Mouse (Mus musculus) cerebellum, adult 18-20 months (tissue): ENCODE results near the gene Pagr1b.

ENCODE experiments used
- DNase-seq, 2 experiments: peaks; one replicate each; pipeline ENCODE4 v3.0.0; 2021

Pagr1b gene

GRCm38 (mm10) chr7:127019306-127019960, 3.1 kb upstream of the Pagr1b start:
- peak in 1 of 2 experiments; percentile 48 for DNase-seq

GRCm38 (mm10) chr7:127018416-127019305, 2.4 kb upstream of the Pagr1b start:
- peak in 1 of 2 experiments; percentile 43 for DNase-seq

- DNase-seq: no peak
Measured at GRCm38 (mm10) chr7:127017950-127018345, 1.7 kb upstream of the Pagr1b start.

GRCm38 (mm10) chr7:127016971-127017949, 976 bp upstream of the Pagr1b start, which contains the start of gene Pagr1a:
Pagr1a (minus strand) TSS chr7:127017352.
- peak; percentile 97 to 98 for DNase-seq

- peak; percentile 69 to 72 for DNase-seq
Measured at GRCm38 (mm10) chr7:127016486-127016938, 228 bp upstream of the Pagr1b start.

GRCm38 (mm10) chr7:127016081-127016480, 203 bp downstream of the Pagr1b start:
- peak; percentile 63 to 74 for DNase-seq

GRCm38 (mm10) chr7:127014993-127015392, 1.3 kb downstream of the Pagr1b start:
- DNase-seq: no peak

GRCm38 (mm10) chr7:127014320-127014719, 2.0 kb downstream of the Pagr1b start, which contains the start of gene Mvp:
Mvp (minus strand) TSS chr7:127014621.
- peak; percentile 70 to 73 for DNase-seq

- no peak for DNase-seq
Measured at GRCm38 (mm10) chr7:127013385-127013784, 2.9 kb downstream of the Pagr1b start.

- no peak for DNase-seq
Measured at GRCm38 (mm10) chr7:127012845-127013244, 3.4 kb downstream of the Pagr1b start.

GRCm38 (mm10) chr7:127012374-127012773, 3.9 kb downstream of the Pagr1b start:
- peak in 1 of 2 experiments; percentile 35 for DNase-seq

GRCm38 (mm10) chr7:127011717-127012116, 4.6 kb downstream of the Pagr1b start:
- no peak for DNase-seq

GRCm38 (mm10) chr7:127011051-127011450, 5.2 kb downstream of the Pagr1b start:
- no peak for DNase-seq

- peak; percentile 59 to 69 for DNase-seq
Measured at GRCm38 (mm10) chr7:127009307-127010085, 6.8 kb downstream of the Pagr1b start.

GRCm38 (mm10) chr7:127008239-127009019, 7.9 kb downstream of the Pagr1b start:
- DNase-seq: peak; percentile 97 to 99

- DNase-seq: peak in 1 of 2 experiments; percentile 44
Measured at GRCm38 (mm10) chr7:127007313-127008024, 8.8 kb downstream of the Pagr1b start.

GRCm38 (mm10) chr7:127004122-127004875, 12.0 kb downstream of the Pagr1b start:
- no peak for DNase-seq

GRCm38 (mm10) chr7:127003620-127004019, 12.7 kb downstream of the Pagr1b start:
- DNase-seq: no peak

GRCm38 (mm10) chr7:126999568-126999967, 16.7 kb downstream of the Pagr1b start:
- no peak for DNase-seq
